Mouse (Mus musculus): ENCODE measurements around the gene Gstp2. TPM values are rescaled to one million over a fixed set of nuclear protein-coding genes. Genes with fewer than 3 reads are reported as not detected.
A peak's percentile ranks its signal among the peaks of the same experiment; 100 is the strongest.
"Not testable (repeated sequence)": the region's sequence is repeated elsewhere in the genome, so short reads cannot be mapped to it uniquely, and the experiment has no call there.

Gene Gstp2
- total RNA-seq, 1 experiment from 2014 or later = 65.7 TPM

GRCm38 (mm10) chr19:4049069-4049468, 3.2 kb upstream of the Gstp2 start:
- DNase-seq = not testable (repeated sequence)

- DNase-seq = peak; percentile 88
Observed at GRCm38 (mm10) chr19:4047859-4048258, 2.0 kb upstream of the Gstp2 start.

DNA sequence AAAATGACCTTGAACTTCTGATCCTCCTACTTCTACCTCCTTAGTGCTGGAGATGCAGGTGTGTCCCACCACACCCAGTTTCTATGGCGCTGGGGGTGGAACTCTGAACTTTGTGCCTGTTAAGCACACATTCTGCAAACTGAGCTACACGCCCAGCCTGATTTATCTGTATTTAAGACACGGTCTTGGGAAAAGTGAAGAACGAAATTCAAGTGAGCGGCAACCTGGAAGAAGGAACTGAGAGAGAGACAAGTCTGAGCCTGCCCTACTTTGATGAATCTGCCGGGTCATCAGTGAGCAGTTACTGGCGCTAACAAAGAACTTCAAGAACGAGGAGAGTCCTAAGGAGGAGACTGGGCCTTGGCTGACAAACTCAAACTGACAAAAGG, 1.0 kb upstream of the Gstp2 start:
- DNase-seq = no peak

DNA sequence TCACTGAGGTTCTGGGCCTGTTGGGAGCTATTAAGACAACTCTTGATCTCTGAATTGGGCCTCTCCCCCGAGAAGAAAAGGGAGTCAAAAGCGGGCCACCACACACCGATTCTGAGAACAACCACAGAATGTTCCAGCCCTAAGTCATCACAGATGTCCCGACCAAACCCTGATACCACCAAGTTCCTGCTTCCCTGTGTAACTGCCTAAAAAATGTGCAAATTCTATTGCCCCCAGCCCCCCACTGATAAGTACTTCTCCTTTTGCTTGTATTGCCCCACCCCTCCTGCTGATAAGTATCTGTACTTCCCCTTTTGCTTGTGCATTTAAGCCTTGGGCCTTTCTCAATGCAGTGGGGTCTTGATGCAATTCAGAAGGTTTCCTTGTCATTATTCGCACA, 1.7 kb downstream of the Gstp2 start:
- DNase-seq = not testable (repeated sequence)

- DNase-seq = no peak
Observed at GRCm38 (mm10) chr19:4042124-4042523, 3.7 kb downstream of the Gstp2 start.

DNA sequence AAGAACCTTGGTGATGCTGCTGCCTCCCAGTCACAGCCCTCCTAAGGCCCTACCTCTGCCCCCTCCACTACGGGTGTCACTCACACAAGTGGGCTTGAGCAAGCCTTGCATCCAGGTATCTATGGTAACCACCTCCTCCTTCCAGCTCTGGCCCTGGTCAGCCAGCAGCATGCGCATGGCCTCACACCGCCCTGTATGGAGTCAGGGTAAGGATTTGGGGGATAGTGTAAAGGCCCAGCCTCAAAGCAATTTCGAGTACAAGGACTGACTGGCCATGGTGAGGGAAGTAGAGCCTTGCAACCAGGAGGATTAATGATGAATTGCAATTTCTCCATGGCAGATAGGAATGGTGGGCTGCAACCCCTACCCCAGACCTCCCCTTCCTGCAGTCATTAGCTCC, 4.3 kb downstream of the Gstp2 start:
- DNase-seq = not testable (repeated sequence)

DNA sequence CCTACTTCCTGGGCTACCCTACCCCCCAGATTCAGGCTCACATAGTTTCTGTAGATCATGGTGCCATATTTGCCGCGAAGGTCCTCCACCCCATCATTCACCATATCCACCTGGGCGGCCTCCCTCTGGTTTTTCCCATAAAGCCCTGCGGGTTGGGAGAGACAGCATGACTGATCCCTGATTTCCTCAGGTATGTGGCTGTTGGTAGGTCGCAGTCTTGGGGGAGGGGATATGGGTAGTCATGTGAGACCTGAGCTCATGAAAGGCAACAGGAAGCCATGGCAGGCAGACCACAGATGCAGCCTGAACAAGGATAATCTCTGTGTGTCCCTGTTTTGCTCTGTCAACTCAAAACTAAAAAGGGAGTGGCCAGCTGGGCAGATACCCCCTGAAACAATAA, 4.9 kb downstream of the Gstp2 start:
- not testable (repeated sequence) for DNase-seq

- peak; percentile 90 for DNase-seq
Observed at GRCm38 (mm10) chr19:4037788-4038232, 8.0 kb downstream of the Gstp2 start, which contains the start of gene Gstp1. Gene Gstp1 (minus strand): TSS chr19:4037985.

DNA sequence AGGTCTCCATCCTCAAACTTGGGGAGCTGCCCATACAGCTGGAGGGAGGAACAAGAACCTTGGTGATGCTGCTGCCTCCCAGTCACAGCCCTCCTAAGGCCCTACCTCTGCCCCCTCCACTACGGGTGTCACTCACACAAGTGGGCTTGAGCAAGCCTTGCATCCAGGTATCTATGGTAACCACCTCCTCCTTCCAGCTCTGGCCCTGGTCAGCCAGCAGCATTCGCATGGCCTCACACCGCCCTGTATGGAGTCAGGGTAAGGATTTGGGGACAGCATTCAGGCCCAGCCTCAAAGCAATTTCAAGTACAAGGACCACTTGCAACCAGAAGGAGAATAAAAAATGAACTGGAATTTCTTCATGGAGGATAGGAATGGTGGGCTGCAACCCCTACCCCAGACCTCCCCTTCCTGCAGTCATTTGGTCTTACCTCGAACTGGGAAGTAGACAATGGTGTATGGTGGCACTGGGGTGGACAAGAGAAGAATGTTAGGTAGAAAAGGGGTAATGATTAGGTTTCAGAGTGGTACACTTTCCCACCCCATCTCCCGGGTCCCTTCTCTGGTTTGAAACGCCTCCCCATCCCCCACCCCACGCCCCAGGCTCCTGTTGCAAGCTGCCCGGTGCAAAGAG, 8.6 kb downstream of the Gstp2 start:
- not testable (repeated sequence) for DNase-seq

- DNase-seq = no peak
Observed at GRCm38 (mm10) chr19:4036327-4037045, 9.3 kb downstream of the Gstp2 start.

DNA sequence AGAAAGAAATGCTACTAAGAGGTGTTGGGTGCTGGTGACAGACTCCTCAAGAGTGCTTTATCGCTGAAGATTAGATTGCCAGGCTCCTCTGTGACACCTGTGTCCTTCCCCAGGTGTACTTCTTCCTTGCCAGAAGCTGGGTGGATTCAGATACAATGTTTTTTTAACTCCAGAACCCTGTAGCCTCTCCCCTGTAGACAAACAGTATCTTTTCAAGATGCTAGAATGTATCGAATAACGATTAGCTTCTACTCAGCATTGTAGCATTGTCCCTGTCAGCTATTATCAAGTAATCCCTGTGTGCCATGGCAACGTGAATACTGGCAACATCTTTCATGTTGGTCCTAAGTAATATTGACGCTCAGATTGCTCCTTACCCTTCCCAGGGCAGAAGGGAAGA, 12.1 kb downstream of the Gstp2 start:
- DNase-seq = no peak

DNA sequence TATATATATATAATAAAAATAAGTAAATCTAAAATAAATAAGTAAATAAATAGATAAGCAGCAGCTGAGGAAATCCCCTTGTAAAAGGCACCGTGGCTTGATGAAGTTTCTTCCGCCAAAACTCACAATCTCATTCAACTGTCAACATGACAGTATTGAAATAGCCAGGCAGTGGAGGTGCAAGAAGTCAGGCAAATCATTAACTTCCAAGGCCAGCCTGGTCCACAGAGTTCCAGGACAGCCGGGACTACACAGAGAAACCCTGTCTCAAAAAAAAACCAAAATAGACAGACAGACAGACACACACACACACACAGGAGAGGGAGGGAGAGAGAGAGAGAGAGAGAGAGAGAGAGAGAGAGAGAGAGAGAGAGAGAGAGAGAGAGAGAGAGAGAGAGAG, 12.5 kb downstream of the Gstp2 start:
- no peak for DNase-seq

DNA sequence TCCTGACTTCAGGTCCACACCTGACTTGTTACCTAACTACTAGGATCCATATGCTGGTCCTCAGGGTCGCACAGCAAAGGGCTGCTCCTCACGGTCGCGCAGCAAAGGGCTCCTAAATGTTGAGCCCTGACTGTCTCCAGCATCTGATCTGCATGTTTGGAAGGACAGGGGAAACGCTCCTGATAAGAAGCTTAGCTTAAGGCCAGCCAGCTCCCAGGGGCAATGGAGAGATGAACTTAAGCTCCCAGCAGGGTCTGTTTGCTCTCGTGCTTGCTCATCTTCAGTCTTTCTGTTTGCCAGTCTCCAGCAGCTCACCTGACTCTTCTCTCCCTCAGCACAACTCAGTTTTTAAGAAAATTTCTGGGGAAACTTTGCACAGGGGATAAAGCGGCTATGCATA, 13.2 kb downstream of the Gstp2 start:
- no peak for DNase-seq

- no peak for DNase-seq
Observed at GRCm38 (mm10) chr19:4027576-4027975, 18.2 kb downstream of the Gstp2 start.

- DNase-seq = no peak
Observed at GRCm38 (mm10) chr19:4023185-4023584, 22.6 kb downstream of the Gstp2 start.

- peak; percentile 71 for DNase-seq
Observed at GRCm38 (mm10) chr19:4018743-4019583, 26.9 kb downstream of the Gstp2 start.

- DNase-seq = no peak
Observed at GRCm38 (mm10) chr19:4017921-4018587, 27.8 kb downstream of the Gstp2 start.

GRCm38 (mm10) chr19:4015635-4016034, 30.2 kb downstream of the Gstp2 start:
- no peak for DNase-seq

GRCm38 (mm10) chr19:4014802-4015201, 31.0 kb downstream of the Gstp2 start:
- no peak for DNase-seq

DNA sequence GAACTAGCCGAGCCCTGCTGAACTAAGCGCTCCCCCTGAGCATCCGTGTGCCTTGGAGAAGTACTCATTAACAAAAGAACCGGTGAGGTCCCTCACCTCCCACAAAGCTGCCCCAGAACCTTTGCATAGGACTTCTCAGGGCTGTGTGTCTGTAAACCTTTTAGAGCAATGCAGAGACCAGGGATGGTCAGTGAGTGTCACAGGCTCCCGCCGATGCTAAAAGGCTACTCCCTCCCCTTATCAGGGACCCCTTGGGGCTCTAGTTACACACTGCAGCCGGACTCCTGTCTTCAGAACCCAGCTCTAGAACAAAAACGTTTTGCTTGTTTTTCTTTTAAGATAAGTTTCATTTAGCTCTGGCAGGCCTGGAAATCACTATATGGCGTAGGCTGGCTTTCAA, 32.8 kb downstream of the Gstp2 start:
- DNase-seq = no peak

DNA sequence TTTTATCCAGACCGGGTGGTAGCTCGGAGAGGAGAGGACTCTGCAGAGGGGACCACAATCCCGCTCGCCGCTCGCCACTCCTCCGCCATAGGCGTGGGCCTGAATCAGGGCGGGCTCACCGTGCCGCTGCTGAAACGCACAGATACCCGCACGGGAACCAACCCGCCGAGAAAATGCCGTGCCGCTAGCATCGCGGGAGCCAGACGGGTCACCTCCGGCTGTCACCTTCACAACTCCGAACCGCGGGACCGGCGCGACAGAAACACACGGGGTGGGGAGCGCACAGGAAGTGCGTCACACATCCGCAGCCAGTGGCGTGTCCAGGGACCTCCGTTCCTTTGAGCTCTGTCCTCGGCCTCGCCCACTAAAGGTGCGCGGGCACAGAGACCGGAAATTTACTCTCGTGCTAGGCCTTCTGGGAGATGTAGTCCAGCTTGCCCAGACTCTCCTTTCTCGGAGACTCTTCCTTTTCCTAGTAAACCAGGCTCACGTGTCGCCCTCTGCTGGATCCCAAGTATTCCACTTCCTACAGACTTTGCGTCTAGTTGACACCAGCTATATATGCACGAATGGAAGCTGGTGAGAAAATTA, 33.3 kb downstream of the Gstp2 start, which contains the start of gene Ndufv1:
TSS of gene Ndufv1 (minus strand) at position 375 of the 591 bp plus-strand sequence.
- peak; percentile 90 for DNase-seq

GRCm38 (mm10) chr19:4011086-4011485, 34.7 kb downstream of the Gstp2 start:
- DNase-seq = no peak
